Mouse (Mus musculus) forebrain, embryonic 14.5 days (tissue): ENCODE measurements at regions not wholly inside any gene's neighbourhood (a gene's known extent, or its start where the extent isn't known, plus 50 kb on each side); places are given as distances from the start of the nearest gene placed in this dataset.

Experiments used
- ATAC-seq: fragments of 200-750 bp; cut with Nextera tagmentation; 2 replicates; pipeline ENCODE4 v1.8.0; 2017; ENCODE audit warnings: mild to moderate bottlenecking, moderate library complexity
- DNase-seq: peaks from one replicate; pipeline ENCODE4 v3.0.0-alpha.2; 2015; ENCODE audit warnings: low spot score
- H3K27ac ChIP-seq: fragments of 300-500 bp; sonication (generic); 2 replicates; pipeline ENCODE4 v1.5.1; 2014; ENCODE audit warnings: low read depth, mild to moderate bottlenecking, control low read depth, low read length, moderate library complexity
- H3K27me3 ChIP-seq: fragments of 300-500 bp; sonication (generic); replicated peaks from 2 replicates; pipeline ENCODE4 v1.6.1; 2014; ENCODE audit warnings: low read length, control low read depth, mixed read lengths; ENCODE audit not compliant: control insufficient read depth, insufficient read depth
- H3K36me3 ChIP-seq: fragments of 300-500 bp; sonication (generic); 2 replicates; pipeline ENCODE4 v1.6.1; 2014; ENCODE audit warnings: low read length, control low read depth; ENCODE audit not compliant: control insufficient read depth, insufficient read depth
- H3K4me1 ChIP-seq: fragments of 300-500 bp; sonication (generic); 2 replicates; pipeline ENCODE4 v1.6.1; 2014; ENCODE audit warnings: antibody characterized with exemption, low read length, control low read depth; ENCODE audit not compliant: control insufficient read depth, insufficient read depth
- H3K4me2 ChIP-seq: fragments of 300-500 bp; sonication (generic); 2 replicates; pipeline ENCODE4 v1.6.1; 2014; ENCODE audit warnings: mild to moderate bottlenecking, control low read depth, low read length
- H3K4me3 ChIP-seq: fragments of 300-500 bp; sonication (generic); 2 replicates; pipeline ENCODE4 v1.5.1; 2014; ENCODE audit warnings: low read depth, low read length, control low read depth
- H3K9ac ChIP-seq: fragments of 300-500 bp; sonication (generic); 2 replicates; pipeline ENCODE4 v1.6.1; 2014; ENCODE audit warnings: mild to moderate bottlenecking, low read length, control low read depth, moderate library complexity
- H3K9me3 ChIP-seq: fragments of 300-500 bp; sonication (generic); replicated peaks from 2 replicates; pipeline ENCODE4 v1.6.1; 2016; ENCODE audit warnings: low read length, control low read depth, mixed read lengths; ENCODE audit not compliant: control insufficient read depth
- WGBS: fragments of 180-500 bp; shearing (Covaris S2); extraction: QIAGEN DNeasy Blood & Tissue Kit; methylation state at CpG from one replicate; pipeline ENCODE4 v1.1.7; 2014; 5-methylcytosine and 5-hydroxymethylcytosine counted together

- 15% methylated on average over 3 of the region's 3 CpGs for WGBS
- Histone ChIP-seq H3K4me1 (peaks cover 5% of the 10 kb centered on the region; the same call in 1 of the 2 replicates), H3K27ac (no peak overlapping the region), H3K4me3 (no peak overlapping the region), H3K27me3 (no peaks in the 10 kb centered on the region), H3K4me2 (no peak overlapping the region), H3K36me3 (no peaks in the 10 kb centered on the region), H3K9me3 (no peaks in the 10 kb centered on the region), H3K9ac (no peak overlapping the region)
- no peak for ATAC-seq
- no peak for DNase-seq
Observed at GRCm38 (mm10) chr8:102983220-102983909, 197.9 kb upstream of the Cdh11 start.

- H3K27ac ChIP-seq, result no peak overlapping the region
- H3K4me2 ChIP-seq, result no peak overlapping the region
- H3K36me3 ChIP-seq, result no peaks in the 10 kb centered on the region
- peak; percentile 47 for DNase-seq
- H3K9me3 ChIP-seq, result no peaks in the 10 kb centered on the region
- ATAC-seq, result peak; percentile 61; the same call in 1 of the 2 replicates
- H3K27me3 ChIP-seq, result no peaks in the 10 kb centered on the region
- no peak overlapping the region for H3K4me3 ChIP-seq
- 29% methylated on average over 3 of the region's 3 CpGs for WGBS
- no peak overlapping the region for H3K9ac ChIP-seq
- peaks cover 5% of the 10 kb centered on the region; the same call in 1 of the 2 replicates for H3K4me1 ChIP-seq
Observed at GRCm38 (mm10) chr8:102983910-102984225, 198.4 kb upstream of the Cdh11 start.

DNA sequence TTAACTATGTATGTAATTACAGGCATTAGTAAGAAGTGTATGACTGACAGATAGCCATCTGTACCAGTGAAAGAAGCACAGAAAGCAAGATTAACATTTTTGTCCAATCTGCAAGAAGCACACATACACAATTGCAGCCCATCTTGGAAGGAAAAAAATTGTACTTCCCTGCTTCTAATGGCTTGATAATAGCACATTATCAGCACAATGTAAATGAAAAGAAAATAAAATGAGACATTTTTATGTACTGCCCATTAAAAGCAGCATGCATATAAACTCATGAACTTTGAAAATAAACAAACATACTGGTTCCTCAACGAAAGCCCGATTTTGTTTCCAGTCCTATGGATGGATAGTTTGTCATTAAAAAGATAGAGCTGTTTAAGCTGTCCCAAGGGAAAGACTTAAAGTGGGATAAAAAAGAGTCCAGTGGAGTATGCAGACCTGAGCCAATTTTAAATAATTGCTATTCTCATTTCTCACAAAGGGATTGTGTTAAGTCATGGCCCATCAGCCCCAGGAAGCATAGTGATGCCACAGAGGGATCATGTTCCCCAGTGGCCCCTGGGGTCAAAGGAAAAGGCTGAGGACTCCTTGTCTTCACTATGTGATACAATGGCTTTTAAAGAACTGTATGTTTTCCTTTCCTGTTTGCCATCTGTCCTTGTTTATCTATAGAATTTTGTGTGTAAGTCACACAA lies 222.0 kb upstream of the Cdh11 start:
- WGBS, result 86% methylated on average over 2 of the region's 2 CpGs
- DNase-seq, result no peak

DNA sequence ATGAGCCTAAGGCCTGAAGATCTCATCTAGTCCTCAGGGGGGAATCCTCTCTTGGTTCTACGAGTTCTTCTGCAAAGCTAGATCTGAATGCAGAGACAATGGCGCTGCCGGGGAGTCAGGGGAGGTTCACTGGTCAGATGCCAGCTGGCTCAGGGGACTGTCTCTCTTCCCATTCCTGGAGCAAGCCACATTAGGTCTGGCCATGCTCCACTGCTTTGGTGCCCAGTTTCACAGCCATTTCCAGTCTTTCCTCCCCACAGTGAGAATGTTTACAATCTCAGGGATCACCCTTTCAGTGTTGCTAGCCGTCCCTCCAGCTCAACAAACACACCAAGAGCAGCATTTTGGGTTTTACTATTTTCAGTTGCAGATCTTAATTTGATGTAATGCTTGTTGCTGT lies 233.7 kb upstream of the Cdh11 start:
- Histone ChIP-seq H3K4me2 (no peak overlapping the region), H3K9ac (no peak overlapping the region), H3K9me3 (no peaks in the 10 kb centered on the region), H3K27ac (no peak overlapping the region), H3K4me1 (no peaks in the 10 kb centered on the region), H3K27me3 (no peaks in the 10 kb centered on the region), H3K4me3 (no peak overlapping the region), H3K36me3 (no peaks in the 10 kb centered on the region)
- WGBS, result 50% methylated on average over 4 of the region's 4 CpGs
- DNase-seq, result peak; percentile 43
- ATAC-seq, result no peak

More for the DNA sequence above, 222.0 kb upstream of the Cdh11 start:
- H3K4me2 ChIP-seq, result no peak overlapping the region
- no peak overlapping the region for H3K9ac ChIP-seq
- no peaks in the 10 kb centered on the region for H3K27me3 ChIP-seq
- no peak for ATAC-seq
- H3K4me3 ChIP-seq, result no peak overlapping the region
- no peaks in the 10 kb centered on the region for H3K9me3 ChIP-seq
- no peak overlapping the region for H3K27ac ChIP-seq
- H3K36me3 ChIP-seq, result no peaks in the 10 kb centered on the region
- H3K4me1 ChIP-seq, result no peaks in the 10 kb centered on the region

- no peak overlapping the region for H3K9ac ChIP-seq
- no peak overlapping the region for H3K4me2 ChIP-seq
- DNase-seq, result peak; percentile 42
- no peaks in the 10 kb centered on the region for H3K36me3 ChIP-seq
- ATAC-seq, result no peak
- H3K27ac ChIP-seq, result no peak overlapping the region
- no peaks in the 10 kb centered on the region for H3K27me3 ChIP-seq
- no peaks in the 10 kb centered on the region for H3K9me3 ChIP-seq
- WGBS, result 44% methylated on average over 1 of the region's 1 CpGs
- H3K4me1 ChIP-seq, result no peaks in the 10 kb centered on the region
- H3K4me3 ChIP-seq, result no peak overlapping the region
Observed at GRCm38 (mm10) chr8:103023237-103023636, 237.8 kb upstream of the Cdh11 start.

DNA sequence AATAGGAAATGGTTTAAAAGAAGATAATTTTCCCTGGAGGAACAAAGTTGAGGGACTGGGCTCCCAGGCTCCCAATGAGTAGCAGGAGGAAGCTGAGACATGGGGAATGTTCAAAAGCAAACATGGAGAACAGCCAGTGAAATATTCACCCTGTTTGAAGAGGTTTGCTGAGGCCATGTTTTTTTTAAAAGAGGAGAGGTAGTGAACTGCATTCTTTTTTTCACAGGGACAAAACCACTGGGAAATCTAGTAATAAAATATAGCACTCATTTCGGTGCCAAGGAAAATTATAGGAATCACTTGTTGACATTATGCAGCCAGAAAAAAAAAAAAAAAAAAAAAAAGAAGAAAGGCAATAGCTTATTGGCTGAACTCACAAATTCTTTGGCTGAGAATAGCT lies 246.3 kb upstream of the Cdh11 start:
- Histone ChIP-seq H3K4me3 (no peak overlapping the region), H3K9ac (no peak overlapping the region), H3K36me3 (no peaks in the 10 kb centered on the region), H3K27ac (no peak overlapping the region), H3K27me3 (no peaks in the 10 kb centered on the region), H3K4me2 (no peak overlapping the region), H3K4me1 (no peaks in the 10 kb centered on the region), H3K9me3 (no peaks in the 10 kb centered on the region)
- ATAC-seq (no peak), DNase-seq (no peak)
- WGBS, result 77% methylated on average over 1 of the region's 1 CpGs

DNA sequence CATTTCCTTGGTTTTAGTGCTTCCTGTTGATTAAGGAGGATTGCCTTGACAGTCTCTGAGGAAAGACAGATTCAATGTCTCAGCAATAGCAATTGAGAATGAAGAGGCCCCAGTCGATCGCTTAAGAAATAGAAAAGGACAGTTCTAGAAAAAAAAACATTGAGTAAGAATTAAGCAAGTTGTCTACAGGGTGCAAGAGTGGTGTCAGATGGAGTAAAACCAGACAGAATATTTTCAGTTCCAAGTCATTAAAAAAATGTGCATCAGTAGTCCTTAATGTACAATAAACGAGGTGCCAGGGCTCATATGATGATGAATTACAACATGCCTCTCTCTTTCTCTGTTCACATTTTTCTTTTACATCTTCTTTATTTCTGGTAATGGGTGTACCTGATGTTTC lies 248.5 kb upstream of the Cdh11 start:
- DNase-seq (no peak), ATAC-seq (no peak)
- Histone ChIP-seq H3K36me3 (no peaks in the 10 kb centered on the region), H3K4me2 (no peak overlapping the region), H3K4me1 (no peaks in the 10 kb centered on the region), H3K27ac (no peak overlapping the region), H3K4me3 (no peak overlapping the region), H3K9me3 (no peaks in the 10 kb centered on the region), H3K9ac (no peak overlapping the region), H3K27me3 (no peaks in the 10 kb centered on the region)
- WGBS, result 76% methylated on average over 3 of the region's 3 CpGs

GRCm38 (mm10) chr8:103072079-103072635 lies 286.7 kb upstream of the Cdh11 start:
- H3K9ac ChIP-seq, result no peak overlapping the region
- H3K27me3 ChIP-seq, result no peaks in the 10 kb centered on the region
- H3K27ac ChIP-seq, result peak overlapping the region; percentile 48
- H3K36me3 ChIP-seq, result no peaks in the 10 kb centered on the region
- H3K9me3 ChIP-seq, result no peaks in the 10 kb centered on the region
- no peak overlapping the region for H3K4me2 ChIP-seq
- ATAC-seq (peak; percentile 75), DNase-seq (peak; percentile 44)
- WGBS, result 30% methylated on average over 5 of the region's 5 CpGs
- H3K4me3 ChIP-seq, result no peak overlapping the region
- H3K4me1 ChIP-seq, result peaks cover 5% of the 10 kb centered on the region

DNA sequence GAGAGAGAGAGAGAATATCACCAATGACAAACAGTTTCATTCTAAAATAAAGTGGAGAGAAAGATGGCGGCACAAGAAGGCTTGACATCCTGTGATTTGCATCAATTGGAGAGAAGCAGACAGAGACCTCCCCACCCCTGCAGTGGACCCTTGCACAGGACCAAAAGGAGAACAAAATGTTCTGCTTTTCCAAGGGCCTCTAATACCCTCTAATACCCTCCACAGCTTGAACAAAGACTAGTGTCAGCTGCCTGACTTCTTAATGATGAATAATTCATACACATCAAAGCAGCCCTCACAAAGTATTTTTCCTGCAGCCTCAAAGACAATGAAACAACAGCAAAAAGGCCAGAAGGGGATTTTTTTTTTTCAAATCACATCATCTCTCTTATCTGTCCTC lies 287.2 kb upstream of the Cdh11 start:
- ATAC-seq, result peak; percentile 88
- H3K36me3 ChIP-seq, result no peaks in the 10 kb centered on the region
- 20% methylated on average over 1 of the region's 1 CpGs for WGBS

More for the DNA sequence above, 287.2 kb upstream of the Cdh11 start:
- DNase-seq, result peak; percentile 68
- Histone ChIP-seq H3K4me1 (peaks cover 5% of the 10 kb centered on the region), H3K4me2 (no peak overlapping the region), H3K4me3 (no peak overlapping the region), H3K27me3 (no peaks in the 10 kb centered on the region), H3K27ac (0 out of 2 replicates have a peak overlapping the region, but pooled peaks have one; percentile 48), H3K9ac (no peak overlapping the region), H3K9me3 (no peaks in the 10 kb centered on the region)
